Mouse (Mus musculus): ENCODE results near the gene Gopc.

GRCm38 (mm10) chr10:52407526-52407925 is 25.6 kb upstream of the Gopc start:
- TF ChIP-seq CTCF (IDR thresholded peaks at IDR 0.05; ENCODE audit: low read depth) (no peak), EP300 (IDR thresholded peaks at IDR 0.05; ENCODE audit: low read depth) (no peak)

All from heart, postnatal 0 days (tissue).